Mouse (Mus musculus) regulatory T cell (primary cell): ENCODE measurements around the gene Manba.
"Not testable (repeated sequence)": the region's sequence is repeated elsewhere in the genome, so short reads cannot be mapped to it uniquely, and the experiment has no call there.

ENCODE experiments used
- in situ Hi-C: fragments of 300-600 bp; cut with MboI, MseI; formaldehyde crosslinking; loops from one replicate; pipeline ENCODE4 v1.15.1; 2025; ENCODE audit warnings: high pct_unique_total_duplicates

Manba gene

GRCm38 (mm10) chr3:135486351-135486750 is 940 bp downstream of the Manba start:
- in situ Hi-C loops, result no loop called here

- in situ Hi-C loops, result no loop called here
These were observed 2.4 kb downstream of the Manba start for GRCm38 (mm10) chr3:135487803-135488202.

GRCm38 (mm10) chr3:135489865-135490520 is 4.6 kb downstream of the Manba start:
- in situ Hi-C loops, result no loop called here

GRCm38 (mm10) chr3:135491102-135491501 is 5.7 kb downstream of the Manba start:
- in situ Hi-C loops, result no loop called here

GRCm38 (mm10) chr3:135493320-135493719 is 7.9 kb downstream of the Manba start:
- in situ Hi-C loops, result not testable (repeated sequence)

- in situ Hi-C loops, result not testable (repeated sequence)
These were observed 12.5 kb downstream of the Manba start for GRCm38 (mm10) chr3:135497956-135498355.

- in situ Hi-C loops, result no loop called here
These were observed 13.5 kb downstream of the Manba start for GRCm38 (mm10) chr3:135498891-135499290.

GRCm38 (mm10) chr3:135503160-135503559 is 17.7 kb downstream of the Manba start:
- in situ Hi-C loops, result no loop called here

- in situ Hi-C loops, result no loop called here
These were observed 20.0 kb downstream of the Manba start for GRCm38 (mm10) chr3:135505369-135505909.

- in situ Hi-C loops, result no loop called here
These were observed 20.6 kb downstream of the Manba start for GRCm38 (mm10) chr3:135505916-135506482.

GRCm38 (mm10) chr3:135507506-135507905 is 22.1 kb downstream of the Manba start:
- in situ Hi-C loops, result no loop called here

GRCm38 (mm10) chr3:135508191-135508590 is 22.8 kb downstream of the Manba start:
- in situ Hi-C loops, result no loop called here

- in situ Hi-C loops, result no loop called here
These were observed 25.0 kb downstream of the Manba start for GRCm38 (mm10) chr3:135510372-135510771.

GRCm38 (mm10) chr3:135511683-135512082 is 26.3 kb downstream of the Manba start:
- in situ Hi-C loops, result no loop called here

GRCm38 (mm10) chr3:135513270-135513669 is 27.9 kb downstream of the Manba start:
- in situ Hi-C loops, result no loop called here

GRCm38 (mm10) chr3:135513800-135514425 is 28.5 kb downstream of the Manba start:
- in situ Hi-C loops, result no loop called here

- in situ Hi-C loops, result no loop called here
These were observed 29.8 kb downstream of the Manba start for GRCm38 (mm10) chr3:135515246-135515645.

GRCm38 (mm10) chr3:135516891-135517290 is 31.5 kb downstream of the Manba start:
- in situ Hi-C loops, result no loop called here

- in situ Hi-C loops, result no loop called here
These were observed 33.5 kb downstream of the Manba start for GRCm38 (mm10) chr3:135518882-135519281.

GRCm38 (mm10) chr3:135519584-135519983 is 34.2 kb downstream of the Manba start:
- in situ Hi-C loops, result no loop called here

- in situ Hi-C loops, result no loop called here
These were observed 36.6 kb downstream of the Manba start for GRCm38 (mm10) chr3:135521963-135522362.

- in situ Hi-C loops, result no loop called here
These were observed 37.4 kb downstream of the Manba start for GRCm38 (mm10) chr3:135522618-135523355.
